Mouse (Mus musculus) hindbrain, embryonic 11.5 days (tissue): Measurements from ENCODE around the gene Lrrc31. TPM values are rescaled to one million over a fixed set of nuclear protein-coding genes. Genes with fewer than 3 reads are reported as not detected.
A peak's percentile ranks its signal among the peaks of the same experiment; 100 is the strongest.
"Not testable (repeated sequence)": the region's sequence is repeated elsewhere in the genome, so short reads cannot be mapped to it uniquely, and the experiment has no call there.

Experiments used
- ATAC-seq: fragments of 200-750 bp; cut with Nextera tagmentation; 2 replicates; pipeline ENCODE4 v1.8.0; 2017; ENCODE audit warnings: mild to moderate bottlenecking, moderate TSS enrichment, moderate library complexity; ENCODE audit not compliant: low FRiP score
- DNase-seq: peaks from one replicate; pipeline ENCODE4 v3.0.0-alpha.2; 2015; ENCODE audit warnings: low spot score
- H3K27ac ChIP-seq: fragments of 300-500 bp; sonication (generic); 2 replicates; pipeline ENCODE4 v1.5.1; 2014; ENCODE audit warnings: mild to moderate bottlenecking, low read depth, low read length
- H3K27me3 ChIP-seq: fragments of 300-500 bp; sonication (generic); 2 replicates; pipeline ENCODE4 v1.6.1; 2014; ENCODE audit warnings: mild to moderate bottlenecking, low read length, moderate library complexity, mixed read lengths; ENCODE audit not compliant: control insufficient read depth, insufficient read depth
- H3K36me3 ChIP-seq: fragments of 300-500 bp; sonication (generic); 2 replicates; pipeline ENCODE4 v1.6.1; 2014; ENCODE audit warnings: mild to moderate bottlenecking, low read length, moderate library complexity, mixed read lengths; ENCODE audit not compliant: control insufficient read depth, insufficient read depth
- H3K4me1 ChIP-seq: fragments of 300-500 bp; sonication (generic); replicated peaks from 2 replicates; pipeline ENCODE4 v1.6.1; 2014; ENCODE audit warnings: low read length, mixed read lengths; ENCODE audit not compliant: control insufficient read depth, insufficient read depth
- H3K4me2 ChIP-seq: fragments of 300-500 bp; sonication (generic); replicated peaks from 2 replicates; pipeline ENCODE4 v1.6.1; 2014; ENCODE audit warnings: mild to moderate bottlenecking, low read depth, low read length
- H3K4me3 ChIP-seq: fragments of 300-500 bp; sonication (generic); 2 replicates; pipeline ENCODE4 v1.5.1; 2014; ENCODE audit warnings: low read depth, low read length
- H3K9ac ChIP-seq: fragments of 300-500 bp; sonication (generic); 2 replicates; pipeline ENCODE4 v1.6.1; 2014; ENCODE audit warnings: low read depth, low read length
- H3K9me3 ChIP-seq: fragments of 300-500 bp; sonication (generic); 2 replicates; pipeline ENCODE4 v1.6.1; 2016; ENCODE audit warnings: low read length; ENCODE audit not compliant: control insufficient read depth
- WGBS: fragments of 180-500 bp; shearing (Covaris S2); extraction: QIAGEN DNeasy Blood & Tissue Kit; methylation state at CpG from one replicate; pipeline ENCODE4 v1.1.7; 2014; 5-methylcytosine and 5-hydroxymethylcytosine counted together
- polyA plus RNA-seq: library from polyadenylated mRNA; unstranded; fragments of >200 nt; fragmentation: Nextera tagmentation; extraction: Ambion mirVana; gene quantifications from 2 replicates; pipeline ENCODE4 v1.2.1, GENCODE M21; 2014

Lrrc31 gene
- polyA plus RNA-seq: not detected in 2 replicates

- H3K27ac ChIP-seq, DNase-seq, H3K9ac ChIP-seq, H3K4me1 ChIP-seq, H3K9me3 ChIP-seq, H3K27me3 ChIP-seq, H3K36me3 ChIP-seq, ATAC-seq, H3K4me3 ChIP-seq, H3K4me2 ChIP-seq: not testable (repeated sequence)
- 88% methylated on average over 6 of the region's 6 CpGs for WGBS
Observed at GRCm38 (mm10) chr3:30699711-30700505, at the start of gene Lrrc31. Gene Lrrc31, minus strand, starts transcription at chr3:30699843.

DNA sequence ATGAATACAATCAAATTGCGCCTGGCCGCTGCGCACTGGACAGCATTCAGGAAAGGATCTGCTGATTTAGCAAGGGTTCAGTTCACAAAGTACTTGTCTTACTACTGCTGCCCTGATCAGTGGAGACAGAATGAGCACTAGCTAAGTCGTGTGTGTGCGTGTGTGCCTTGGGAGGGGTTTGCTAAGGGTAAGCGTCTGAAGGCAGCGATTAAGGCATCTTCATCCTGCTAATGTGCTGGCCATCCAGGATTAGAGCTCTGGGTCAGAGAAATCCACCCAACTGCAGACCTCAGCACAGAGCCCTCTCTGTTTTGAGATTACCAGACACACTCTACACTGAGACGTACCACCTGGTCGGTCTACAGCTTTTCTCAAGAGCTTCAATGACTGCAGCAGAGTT is 48.7 kb upstream of the Lrrc31 start:
- no peak for ATAC-seq
- Histone ChIP-seq H3K4me3 (no peak overlapping the region), H3K27ac (no peak overlapping the region), H3K9me3 (no peaks in the 10 kb centered on the region), H3K9ac (no peak overlapping the region), H3K4me2 (no peak overlapping the region), H3K36me3 (no peaks in the 10 kb centered on the region), H3K27me3 (no peaks in the 10 kb centered on the region), H3K4me1 (no peaks in the 10 kb centered on the region)
- 89% methylated on average over 9 of the region's 9 CpGs for WGBS
- no peak for DNase-seq

GRCm38 (mm10) chr3:30746006-30746405 is 46.4 kb upstream of the Lrrc31 start, which contains the start of gene Samd7:
Gene Samd7, plus strand, starts transcription at chr3:30746293.
- H3K4me3 ChIP-seq: no peak within 1 kb of the TSS
- no peak for ATAC-seq
- WGBS: 87% methylated on average over 7 of the region's 7 CpGs

GRCm38 (mm10) chr3:30742891-30743290 is 43.2 kb upstream of the Lrrc31 start:
- Histone ChIP-seq H3K27ac (no peak overlapping the region), H3K4me1 (no peaks in the 10 kb centered on the region), H3K4me2 (no peak overlapping the region), H3K9me3 (no peaks in the 10 kb centered on the region), H3K4me3 (no peak overlapping the region), H3K27me3 (no peaks in the 10 kb centered on the region), H3K36me3 (no peaks in the 10 kb centered on the region), H3K9ac (no peak overlapping the region)
- no peak for ATAC-seq
- no peak for DNase-seq
- WGBS: 92% methylated on average over 7 of the region's 7 CpGs

More at GRCm38 (mm10) chr3:30746006-30746405, 46.4 kb upstream of the Lrrc31 start, which contains the start of gene Samd7:
- Histone ChIP-seq H3K27me3 (no peaks in the 10 kb centered on the region), H3K27ac (no peak within 1 kb of the TSS), H3K4me2 (no peak within 1 kb of the TSS), H3K9ac (no peak within 1 kb of the TSS), H3K9me3 (no peaks in the 10 kb centered on the region), H3K36me3 (no peaks in the 10 kb centered on the region), H3K4me1 (no peaks in the 10 kb centered on the region)
- no peak for DNase-seq

GRCm38 (mm10) chr3:30741306-30741705 is 41.7 kb upstream of the Lrrc31 start:
- Histone ChIP-seq H3K9me3 (no peaks in the 10 kb centered on the region), H3K27me3 (no peaks in the 10 kb centered on the region), H3K4me1 (no peaks in the 10 kb centered on the region), H3K9ac (no peak overlapping the region), H3K4me3 (no peak overlapping the region), H3K4me2 (no peak overlapping the region), H3K27ac (no peak overlapping the region), H3K36me3 (no peaks in the 10 kb centered on the region)
- ATAC-seq: no peak
- 84% methylated on average over 6 of the region's 6 CpGs for WGBS
- no peak for DNase-seq

- no peak overlapping the region for H3K27ac ChIP-seq
- no peaks in the 10 kb centered on the region for H3K36me3 ChIP-seq
- DNase-seq (peak; percentile 21), ATAC-seq (no peak)
- WGBS: 58% methylated on average over 9 of the region's 9 CpGs
- no peak overlapping the region for H3K4me3 ChIP-seq
- H3K4me2 ChIP-seq: no peak overlapping the region
- H3K9me3 ChIP-seq: no peaks in the 10 kb centered on the region
- H3K4me1 ChIP-seq: no peaks in the 10 kb centered on the region
- H3K9ac ChIP-seq: no peak overlapping the region
- H3K27me3 ChIP-seq: no peaks in the 10 kb centered on the region
Observed at GRCm38 (mm10) chr3:30736809-30737208, 37.2 kb upstream of the Lrrc31 start.

DNA sequence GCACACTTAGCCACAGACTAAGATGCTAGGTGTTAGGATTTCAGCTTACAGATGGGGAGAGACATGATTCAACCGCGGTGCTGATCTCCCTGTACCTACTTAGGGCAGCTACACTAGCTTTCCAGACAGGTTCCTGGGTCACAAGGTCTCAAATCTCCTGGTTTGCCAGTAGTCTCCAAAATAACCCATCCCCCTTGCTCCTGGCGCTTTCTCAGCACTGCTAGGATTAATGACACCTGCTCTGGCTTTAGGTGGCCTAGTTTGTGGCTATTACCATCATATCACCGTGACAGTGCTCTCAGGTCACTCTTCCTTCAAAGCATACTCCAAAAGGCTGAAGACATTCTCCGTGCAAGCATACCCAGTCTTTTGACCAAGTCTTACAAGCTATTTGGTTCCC is 29.4 kb upstream of the Lrrc31 start:
- WGBS: 88% methylated on average over 5 of the region's 5 CpGs

DNA sequence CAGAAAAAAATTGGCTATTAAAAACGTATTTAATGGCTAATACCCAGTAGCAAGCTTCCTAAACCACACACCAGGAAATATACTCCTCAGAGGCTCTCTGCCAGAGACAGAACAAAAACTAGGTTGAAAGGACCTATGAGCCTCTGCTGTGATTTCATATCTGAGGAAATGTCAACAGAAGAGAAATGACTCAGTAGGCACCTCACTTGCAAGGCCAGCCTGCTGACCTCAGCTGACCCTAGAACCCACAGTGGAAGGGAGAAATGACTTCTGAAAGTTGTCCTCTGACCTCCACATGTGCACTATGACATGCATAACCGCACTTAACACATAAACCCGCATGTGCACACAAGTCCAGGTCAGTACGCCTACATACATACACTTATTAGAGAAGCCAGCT is 27.6 kb upstream of the Lrrc31 start:
- Histone ChIP-seq H3K9ac (no peak overlapping the region), H3K4me1 (no peaks in the 10 kb centered on the region), H3K36me3 (no peaks in the 10 kb centered on the region), H3K4me2 (no peak overlapping the region), H3K4me3 (no peak overlapping the region), H3K27ac (no peak overlapping the region), H3K9me3 (no peaks in the 10 kb centered on the region), H3K27me3 (no peaks in the 10 kb centered on the region)
- WGBS: 77% methylated on average over 4 of the region's 4 CpGs
- no peak for DNase-seq
- no peak for ATAC-seq

More for the DNA sequence above, 29.4 kb upstream of the Lrrc31 start:
- Histone ChIP-seq H3K4me1 (no peaks in the 10 kb centered on the region), H3K4me2 (no peak overlapping the region), H3K27ac (no peak overlapping the region), H3K9me3 (no peaks in the 10 kb centered on the region), H3K36me3 (no peaks in the 10 kb centered on the region), H3K9ac (no peak overlapping the region), H3K4me3 (no peak overlapping the region), H3K27me3 (no peaks in the 10 kb centered on the region)
- ATAC-seq (no peak), DNase-seq (no peak)

GRCm38 (mm10) chr3:30725514-30725913 is 25.9 kb upstream of the Lrrc31 start:
- Histone ChIP-seq H3K9me3 (no peaks in the 10 kb centered on the region), H3K4me1 (no peaks in the 10 kb centered on the region), H3K36me3 (no peaks in the 10 kb centered on the region), H3K4me2 (no peak overlapping the region), H3K27me3 (no peaks in the 10 kb centered on the region), H3K27ac (no peak overlapping the region), H3K9ac (no peak overlapping the region), H3K4me3 (no peak overlapping the region)
- WGBS: 80% methylated on average over 7 of the region's 7 CpGs
- ATAC-seq (no peak), DNase-seq (no peak)
